Mouse (Mus musculus): ENCODE results near the gene Trak2. TPM values are rescaled to one million over a fixed set of nuclear protein-coding genes. Genes with fewer than 3 reads are reported as not detected.
"Not testable (repeated sequence)": the region's sequence is repeated elsewhere in the genome, so short reads cannot be mapped to it uniquely, and the experiment has no call there.

The Trak2 gene
- polyA plus RNA-seq, 1 experiment from 2014 or later = 11.1 TPM

GRCm38 (mm10) chr1:58971097-58971496 is 2.1 kb downstream of the Trak2 start:
- Histone ChIP-seq H3K9me3 (ENCODE audit: control insufficient read depth, low read length) (no peaks in the 10 kb centered on the region), H3K36me3 (ENCODE audit: control insufficient read depth, insufficient read depth, low read length) (no peaks in the 10 kb centered on the region), H3K27me3 (ENCODE audit: control insufficient read depth, insufficient read depth, low read length) (no peaks in the 10 kb centered on the region; the same call in 1 of the 2 replicates), H3K27ac (ENCODE audit: low read depth, low read length) (no peak overlapping the region), H3K4me1 (ENCODE audit: control insufficient read depth, insufficient read depth, low read length) (peaks cover 24% of the 10 kb centered on the region), H3K4me3 (ENCODE audit: low read depth, low read length) (no peak overlapping the region), H3K9ac (ENCODE audit: low read length) (no peak overlapping the region), H3K4me2 (no peak overlapping the region)
- DNase-seq (ENCODE audit: low spot score, missing footprints) (no peak), ATAC-seq (ENCODE audit: low FRiP score) (no peak)
- 86% methylated on average over 6 of the region's 6 CpGs for WGBS

GRCm38 (mm10) chr1:58970054-58970453 is 3.2 kb downstream of the Trak2 start:
- H3K27me3 ChIP-seq (ENCODE audit: control insufficient read depth, insufficient read depth, low read length) = no peaks in the 10 kb centered on the region; the same call in 1 of the 2 replicates
- no peak overlapping the region for H3K9ac ChIP-seq (ENCODE audit: low read length)
- H3K36me3 ChIP-seq (ENCODE audit: control insufficient read depth, insufficient read depth, low read length) = no peaks in the 10 kb centered on the region
- 58% methylated on average over 5 of the region's 5 CpGs for WGBS
- H3K4me1 ChIP-seq (ENCODE audit: control insufficient read depth, insufficient read depth, low read length) = peaks cover 24% of the 10 kb centered on the region
- no peak overlapping the region for H3K27ac ChIP-seq (ENCODE audit: low read depth, low read length)
- no peak overlapping the region for H3K4me2 ChIP-seq
- ATAC-seq (ENCODE audit: low FRiP score) = no peak
- H3K4me3 ChIP-seq (ENCODE audit: low read depth, low read length) = no peak overlapping the region
- DNase-seq (ENCODE audit: low spot score, missing footprints) = no peak
- no peaks in the 10 kb centered on the region for H3K9me3 ChIP-seq (ENCODE audit: control insufficient read depth, low read length)

- Histone ChIP-seq H3K27me3 (ENCODE audit: control insufficient read depth, insufficient read depth, low read length) (no peaks in the 10 kb centered on the region; the same call in 1 of the 2 replicates), H3K36me3 (ENCODE audit: control insufficient read depth, insufficient read depth, low read length) (no peaks in the 10 kb centered on the region), H3K4me2 (no peak overlapping the region), H3K27ac (ENCODE audit: low read depth, low read length) (no peak overlapping the region), H3K9me3 (ENCODE audit: control insufficient read depth, low read length) (no peaks in the 10 kb centered on the region), H3K9ac (ENCODE audit: low read length) (no peak overlapping the region), H3K4me1 (ENCODE audit: control insufficient read depth, insufficient read depth, low read length) (peaks cover 21% of the 10 kb centered on the region), H3K4me3 (ENCODE audit: low read depth, low read length) (no peak overlapping the region)
- ATAC-seq (ENCODE audit: low FRiP score) = no peak
- WGBS = 32% methylated on average over 4 of the region's 4 CpGs
- DNase-seq (ENCODE audit: low spot score, missing footprints) = no peak
These were observed 5.7 kb downstream of the Trak2 start for GRCm38 (mm10) chr1:58967534-58967933.

- ATAC-seq (ENCODE audit: low FRiP score) (no peak), DNase-seq (ENCODE audit: low spot score, missing footprints) (no peak)
- Histone ChIP-seq H3K4me1 (ENCODE audit: control insufficient read depth, insufficient read depth, low read length) (peaks cover 8% of the 10 kb centered on the region; the same call in 1 of the 2 replicates), H3K27ac (ENCODE audit: low read depth, low read length) (no peak overlapping the region), H3K4me2 (no peak overlapping the region), H3K27me3 (ENCODE audit: control insufficient read depth, insufficient read depth, low read length) (no peaks in the 10 kb centered on the region), H3K9me3 (ENCODE audit: control insufficient read depth, low read length) (no peaks in the 10 kb centered on the region), H3K4me3 (ENCODE audit: low read depth, low read length) (no peak overlapping the region), H3K9ac (ENCODE audit: low read length) (no peak overlapping the region), H3K36me3 (ENCODE audit: control insufficient read depth, insufficient read depth, low read length) (no peaks in the 10 kb centered on the region)
These were observed 10.4 kb downstream of the Trak2 start for GRCm38 (mm10) chr1:58962865-58963264.

- H3K9ac ChIP-seq (ENCODE audit: low read length) = no peak overlapping the region
- no peak overlapping the region for H3K27ac ChIP-seq (ENCODE audit: low read depth, low read length)
- ATAC-seq (ENCODE audit: low FRiP score) (no peak), DNase-seq (ENCODE audit: low spot score, missing footprints) (no peak)
- no peaks in the 10 kb centered on the region for H3K27me3 ChIP-seq (ENCODE audit: control insufficient read depth, insufficient read depth, low read length)
- 87% methylated on average over 5 of the region's 5 CpGs for WGBS
- peaks cover 8% of the 10 kb centered on the region; the same call in 1 of the 2 replicates for H3K4me1 ChIP-seq (ENCODE audit: control insufficient read depth, insufficient read depth, low read length)
- H3K4me3 ChIP-seq (ENCODE audit: low read depth, low read length) = no peak overlapping the region
- no peak overlapping the region for H3K4me2 ChIP-seq
- H3K9me3 ChIP-seq (ENCODE audit: control insufficient read depth, low read length) = no peaks in the 10 kb centered on the region
- no peaks in the 10 kb centered on the region for H3K36me3 ChIP-seq (ENCODE audit: control insufficient read depth, insufficient read depth, low read length)
These were observed 10.8 kb downstream of the Trak2 start for GRCm38 (mm10) chr1:58962418-58962817.

GRCm38 (mm10) chr1:58961152-58961893 is 11.9 kb downstream of the Trak2 start:
- ATAC-seq (ENCODE audit: low FRiP score) (no peak), DNase-seq (ENCODE audit: low spot score, missing footprints) (no peak)
- no peaks in the 10 kb centered on the region for H3K27me3 ChIP-seq (ENCODE audit: control insufficient read depth, insufficient read depth, low read length)
- 56% methylated on average over 12 of the region's 12 CpGs for WGBS
- peaks cover 8% of the 10 kb centered on the region; the same call in 1 of the 2 replicates for H3K4me1 ChIP-seq (ENCODE audit: control insufficient read depth, insufficient read depth, low read length)
- H3K4me2 ChIP-seq = no peak overlapping the region
- no peaks in the 10 kb centered on the region for H3K9me3 ChIP-seq (ENCODE audit: control insufficient read depth, low read length)
- no peak overlapping the region for H3K4me3 ChIP-seq (ENCODE audit: low read depth, low read length)
- H3K36me3 ChIP-seq (ENCODE audit: control insufficient read depth, insufficient read depth, low read length) = no peaks in the 10 kb centered on the region
- no peak overlapping the region for H3K9ac ChIP-seq (ENCODE audit: low read length)
- H3K27ac ChIP-seq (ENCODE audit: low read depth, low read length) = no peak overlapping the region

- Histone ChIP-seq H3K9me3 (ENCODE audit: control insufficient read depth, low read length) (no peaks in the 10 kb centered on the region), H3K27ac (ENCODE audit: low read depth, low read length) (no peak overlapping the region), H3K27me3 (ENCODE audit: control insufficient read depth, insufficient read depth, low read length) (no peaks in the 10 kb centered on the region), H3K36me3 (ENCODE audit: control insufficient read depth, insufficient read depth, low read length) (no peaks in the 10 kb centered on the region), H3K4me1 (ENCODE audit: control insufficient read depth, insufficient read depth, low read length) (peaks cover 8% of the 10 kb centered on the region; the same call in 1 of the 2 replicates), H3K4me3 (ENCODE audit: low read depth, low read length) (no peak overlapping the region), H3K9ac (ENCODE audit: low read length) (no peak overlapping the region), H3K4me2 (no peak overlapping the region)
- 84% methylated on average over 2 of the region's 2 CpGs for WGBS
- no peak for DNase-seq (ENCODE audit: low spot score, missing footprints)
- no peak for ATAC-seq (ENCODE audit: low FRiP score)
These were observed 13.5 kb downstream of the Trak2 start for GRCm38 (mm10) chr1:58959682-58960081.

- WGBS = 83% methylated on average over 16 of the region's 16 CpGs
- not testable (repeated sequence) for H3K27ac ChIP-seq (ENCODE audit: low read depth, low read length); H3K36me3 ChIP-seq (ENCODE audit: control insufficient read depth, insufficient read depth, low read length); H3K9ac ChIP-seq (ENCODE audit: low read length); H3K4me1 ChIP-seq (ENCODE audit: control insufficient read depth, insufficient read depth, low read length); ATAC-seq (ENCODE audit: low FRiP score); H3K4me2 ChIP-seq; H3K27me3 ChIP-seq (ENCODE audit: control insufficient read depth, insufficient read depth, low read length); DNase-seq (ENCODE audit: low spot score, missing footprints); H3K9me3 ChIP-seq (ENCODE audit: control insufficient read depth, low read length); H3K4me3 ChIP-seq (ENCODE audit: low read depth, low read length)
These were observed 14.3 kb downstream of the Trak2 start for GRCm38 (mm10) chr1:58958789-58959526.

- no peak overlapping the region for H3K4me3 ChIP-seq (ENCODE audit: low read depth, low read length)
- WGBS = 36% methylated on average over 2 of the region's 2 CpGs
- no peak for ATAC-seq (ENCODE audit: low FRiP score)
- H3K36me3 ChIP-seq (ENCODE audit: control insufficient read depth, insufficient read depth, low read length) = no peaks in the 10 kb centered on the region
- H3K9me3 ChIP-seq (ENCODE audit: control insufficient read depth, low read length) = no peaks in the 10 kb centered on the region
- DNase-seq (ENCODE audit: low spot score, missing footprints) = no peak
- peaks cover 8% of the 10 kb centered on the region; the same call in 1 of the 2 replicates for H3K4me1 ChIP-seq (ENCODE audit: control insufficient read depth, insufficient read depth, low read length)
- no peak overlapping the region for H3K9ac ChIP-seq (ENCODE audit: low read length)
- H3K27me3 ChIP-seq (ENCODE audit: control insufficient read depth, insufficient read depth, low read length) = no peaks in the 10 kb centered on the region
- no peak overlapping the region for H3K27ac ChIP-seq (ENCODE audit: low read depth, low read length)
- no peak overlapping the region for H3K4me2 ChIP-seq
These were observed 15.3 kb downstream of the Trak2 start for GRCm38 (mm10) chr1:58957931-58958330.
